Mouse (Mus musculus) adrenal gland (tissue): ENCODE measurements around the gene Gfod2.

Experiments
- intact Hi-C: fragments of 180-260 bp; cut with DNase I; formaldehyde crosslinking; loops from one replicate; pipeline ENCODE4 v1.15.1; 2025

Gfod2 gene

DNA sequence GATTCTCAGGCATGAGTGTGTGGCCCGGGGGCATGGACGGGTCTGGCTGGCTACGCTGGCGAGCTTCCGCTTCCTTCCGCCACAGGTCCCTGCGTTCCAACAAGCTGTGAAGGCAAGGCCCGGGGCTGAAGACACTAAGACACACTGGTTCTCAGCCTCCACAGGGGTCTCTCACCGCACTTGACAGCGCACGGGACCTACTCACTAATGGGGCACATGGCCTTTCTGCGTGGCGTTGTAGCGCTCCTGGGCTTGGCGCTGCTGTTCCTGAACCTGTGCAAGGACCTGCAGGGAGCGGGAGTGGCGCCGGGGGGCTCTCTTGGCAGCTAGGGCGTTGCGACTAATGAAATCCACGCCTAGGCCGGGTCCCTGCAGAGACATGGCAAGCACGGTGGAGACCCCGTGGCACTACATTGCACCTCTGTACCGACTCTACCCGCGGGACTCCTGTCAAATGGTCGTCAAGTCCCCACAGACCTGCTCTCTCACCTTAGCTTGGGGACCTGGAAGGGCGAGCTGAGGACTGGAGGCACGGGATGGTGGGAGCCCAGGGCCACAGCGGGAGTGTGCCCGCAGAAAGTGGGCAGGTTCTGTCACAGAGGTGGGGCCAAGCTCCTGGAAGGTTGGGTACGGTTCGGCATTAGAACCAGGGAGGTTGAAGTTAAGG is 54.2 kb downstream of the Gfod2 start:
- intact Hi-C loops, result no loop called here

DNA sequence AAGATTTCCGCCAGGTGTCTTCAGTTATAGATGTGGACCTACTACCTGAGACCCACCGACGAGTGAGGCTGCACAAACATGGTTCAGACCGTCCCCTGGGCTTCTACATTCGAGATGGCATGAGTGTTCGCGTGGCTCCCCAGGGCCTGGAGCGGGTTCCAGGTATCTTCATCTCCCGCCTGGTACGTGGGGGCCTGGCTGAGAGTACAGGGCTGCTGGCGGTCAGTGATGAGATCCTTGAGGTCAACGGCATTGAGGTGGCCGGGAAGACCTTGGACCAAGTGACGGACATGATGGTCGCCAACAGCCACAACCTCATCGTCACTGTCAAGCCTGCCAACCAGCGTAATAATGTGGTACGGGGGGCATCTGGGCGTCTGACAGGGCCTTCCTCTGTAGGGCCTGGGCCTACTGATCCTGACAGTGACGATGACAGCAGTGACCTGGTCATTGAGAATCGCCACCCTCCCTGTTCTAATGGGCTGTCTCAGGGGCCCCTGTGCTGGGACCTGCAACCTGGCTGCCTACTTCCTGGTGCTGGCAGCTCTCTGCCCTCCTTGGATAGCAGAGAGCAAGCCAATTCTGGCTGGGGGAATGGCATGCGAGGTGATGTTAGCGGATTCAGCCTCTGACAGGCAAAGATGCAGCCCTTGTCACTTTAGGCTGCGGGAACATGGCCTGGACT is 55.6 kb downstream of the Gfod2 start:
- intact Hi-C loops, result no loop called here

GRCm38 (mm10) chr8:105702001-105702401 is 56.5 kb downstream of the Gfod2 start:
- intact Hi-C loops, result no loop called here

- intact Hi-C loops, result no loop called here
Observed at GRCm38 (mm10) chr8:105700966-105701824, 57.3 kb downstream of the Gfod2 start, which contains the start of the genes Acd and Pard6a. Gene Acd (minus strand): TSS chr8:105701102. Gene Pard6a (plus strand): TSS chr8:105701148.

GRCm38 (mm10) chr8:105700566-105700965 is 57.9 kb downstream of the Gfod2 start:
- intact Hi-C loops, result no loop called here

DNA sequence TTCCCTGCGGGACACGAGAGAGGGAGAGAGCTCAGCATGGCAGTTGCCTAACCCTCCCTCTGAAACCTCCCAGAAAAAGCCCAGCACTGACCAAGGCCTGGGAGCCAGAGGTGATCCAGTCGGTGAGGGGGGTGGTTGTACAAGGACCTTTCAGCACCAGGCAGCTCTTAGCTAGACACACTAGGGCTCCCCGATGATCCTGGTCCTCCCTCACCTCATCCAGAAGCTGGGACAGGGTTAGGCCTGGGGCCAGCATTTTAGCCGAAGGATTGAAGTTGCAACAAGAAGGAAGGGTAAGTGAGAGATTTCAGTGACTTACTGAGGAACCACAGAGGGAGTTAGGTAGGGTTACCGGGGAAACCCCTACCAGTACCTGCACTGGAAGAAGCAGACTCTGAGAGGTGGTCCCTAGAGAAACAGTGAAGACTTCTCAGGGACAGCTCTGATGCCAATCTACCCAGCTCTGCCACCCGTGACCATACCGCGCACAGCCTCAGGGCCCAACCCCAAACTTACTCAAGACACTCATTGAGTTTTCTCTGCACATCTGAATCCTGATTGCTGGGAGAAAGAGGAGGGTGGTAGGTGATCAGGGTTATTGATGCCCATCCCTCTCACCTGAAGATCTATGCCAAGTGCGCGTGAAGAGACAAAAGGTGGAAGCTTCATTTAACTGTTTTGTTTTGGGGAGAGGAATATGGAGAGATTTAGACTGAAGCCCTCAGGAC is 58.8 kb downstream of the Gfod2 start:
- intact Hi-C loops, result no loop called here

- intact Hi-C loops, result no loop called here
Observed at GRCm38 (mm10) chr8:105698734-105699133, 59.7 kb downstream of the Gfod2 start.

DNA sequence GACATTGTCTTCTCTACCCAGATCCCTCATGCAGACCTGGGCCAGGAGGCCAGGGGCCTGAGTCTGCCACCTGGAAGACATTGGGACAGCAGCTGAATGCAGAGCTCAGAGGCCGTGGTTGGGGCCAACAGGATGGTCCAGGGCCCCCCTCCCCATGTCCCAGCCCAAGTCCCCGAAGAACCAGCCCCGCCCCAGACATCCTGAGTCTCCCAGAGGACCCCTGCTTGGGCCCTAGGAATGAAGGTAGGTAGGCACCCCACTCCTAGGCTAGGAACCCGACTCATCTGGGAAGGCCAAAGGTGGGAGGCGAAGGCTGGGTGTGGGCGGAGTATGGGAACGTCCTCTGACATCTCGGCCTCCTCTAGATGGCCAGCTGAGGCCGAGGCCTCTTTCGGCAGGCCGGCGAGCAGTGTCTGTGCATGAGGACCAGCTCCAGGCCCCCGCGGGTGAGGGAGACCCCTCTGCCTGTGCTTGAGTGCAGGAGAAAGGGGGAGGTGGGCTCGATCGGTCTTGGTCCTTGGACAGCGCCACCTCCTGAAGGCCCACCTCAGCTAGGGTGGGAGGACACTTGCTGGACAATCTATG is 61.2 kb downstream of the Gfod2 start:
- intact Hi-C loops, result no loop called here

- intact Hi-C loops, result no loop called here
Observed at GRCm38 (mm10) chr8:105695080-105695780, 63.2 kb downstream of the Gfod2 start.

GRCm38 (mm10) chr8:105694051-105694799 is 64.2 kb downstream of the Gfod2 start:
- intact Hi-C loops, result no loop called here

- intact Hi-C loops, result no loop called here
Observed at GRCm38 (mm10) chr8:105693648-105694047, 64.8 kb downstream of the Gfod2 start.

- intact Hi-C loops, result no loop called here
Observed at GRCm38 (mm10) chr8:105692449-105693182, 65.8 kb downstream of the Gfod2 start.

- intact Hi-C loops, result no loop called here
Observed at GRCm38 (mm10) chr8:105690978-105691377, 67.5 kb downstream of the Gfod2 start.

- intact Hi-C loops, result loop anchor here (5.0 kb wide), 1 partner anchor 68 kb away; no protein-coding TSS in a partner anchor
Observed at GRCm38 (mm10) chr8:105689983-105690360, 68.5 kb downstream of the Gfod2 start.

GRCm38 (mm10) chr8:105689256-105689982 is 69.0 kb downstream of the Gfod2 start:
- intact Hi-C loops, result loop anchor here (5.0 kb wide), 1 partner anchor 67 kb away; no protein-coding TSS in a partner anchor

DNA sequence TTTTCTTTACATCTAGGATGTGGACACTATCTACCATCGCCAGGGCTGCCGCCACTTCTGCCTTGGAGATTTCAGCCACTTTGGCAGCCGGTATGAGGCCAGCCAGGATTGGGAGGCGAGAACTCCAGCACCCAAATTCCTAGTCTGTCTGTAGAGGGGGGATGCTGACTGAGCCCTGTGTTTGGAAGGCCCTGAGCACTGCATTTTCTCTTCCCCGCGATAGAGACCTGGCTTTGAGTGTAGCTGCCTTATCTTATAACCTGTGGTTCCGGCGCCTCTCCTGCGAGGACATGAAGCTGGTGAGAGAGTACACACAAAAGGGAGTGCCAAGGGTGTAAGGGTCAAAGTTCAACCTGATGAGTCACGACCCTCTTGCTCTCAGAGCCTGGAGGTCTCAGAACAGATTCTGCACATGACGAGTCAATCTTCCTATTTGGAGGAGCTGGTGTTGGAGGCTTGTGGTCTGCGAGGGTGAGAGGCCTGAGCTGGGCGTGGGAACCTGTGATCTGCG is 70.2 kb downstream of the Gfod2 start:
- intact Hi-C loops, result loop anchor here (5.0 kb wide), 1 partner anchor 66 kb away; no protein-coding TSS in a partner anchor

GRCm38 (mm10) chr8:105687512-105687911 is 71.0 kb downstream of the Gfod2 start:
- intact Hi-C loops, result loop anchor here (5.0 kb wide), 1 partner anchor 65 kb away; no protein-coding TSS in a partner anchor

GRCm38 (mm10) chr8:105686551-105686950 is 71.9 kb downstream of the Gfod2 start:
- intact Hi-C loops, result loop anchor here (5.0 kb wide), 1 partner anchor 64 kb away; no protein-coding TSS in a partner anchor
